Mouse (Mus musculus) ovary, postnatal 14 days (tissue): ENCODE measurements around the gene Amn1.
"Not testable (repeated sequence)": the region's sequence is repeated elsewhere in the genome, so short reads cannot be mapped to it uniquely, and the experiment has no call there.

Experiments used
- DNase-seq: peaks from one replicate; pipeline ENCODE4 v3.0.0; 2022; ENCODE audit warnings: low spot score

Gene Amn1

DNA sequence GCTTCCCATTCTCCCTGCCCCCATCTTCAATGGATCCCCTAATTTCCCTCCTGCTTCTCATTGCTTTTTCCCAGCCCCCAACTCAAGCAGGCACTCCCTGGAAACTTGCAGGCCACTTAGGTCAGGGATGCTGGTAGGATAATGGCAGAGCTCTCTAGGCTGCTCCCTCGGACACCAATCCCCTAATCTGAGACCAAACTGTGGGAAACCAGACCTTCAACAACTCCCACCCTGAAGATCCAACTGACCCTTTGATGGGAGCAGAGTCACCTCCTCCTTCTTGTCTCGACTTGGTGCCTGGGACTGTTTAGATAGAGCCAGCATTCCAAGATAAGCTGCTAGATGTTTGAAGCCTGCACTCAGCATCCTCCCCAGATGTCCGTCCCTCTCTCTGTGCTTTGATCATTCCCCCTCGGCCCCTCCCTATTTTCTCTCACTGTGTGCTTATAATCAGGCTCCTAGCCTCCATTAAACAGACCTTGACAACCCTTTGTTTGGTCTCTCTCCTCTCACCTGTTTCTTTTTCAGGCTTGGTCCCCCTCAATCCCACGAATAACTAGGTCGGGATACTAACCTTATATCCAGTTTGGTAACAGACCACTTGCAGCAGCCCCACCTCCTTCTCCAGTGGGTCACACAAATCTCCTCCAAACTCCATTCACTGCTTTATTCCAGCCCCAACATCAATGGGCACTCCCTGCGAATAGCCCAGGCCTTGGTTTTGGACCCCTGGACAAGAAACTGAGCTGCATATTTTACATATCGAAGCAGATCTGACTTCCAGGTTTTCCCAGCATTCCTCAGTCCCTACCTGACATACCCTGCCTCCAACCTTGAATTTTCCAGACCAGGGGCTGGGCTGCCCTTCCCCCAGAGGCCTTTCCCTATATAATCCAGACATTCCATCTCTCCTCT lies 34.1 kb downstream of the Amn1 start:
- DNase-seq, result no peak

- no peak for DNase-seq
Observed at GRCm38 (mm10) chr6:149153473-149154115, 34.9 kb downstream of the Amn1 start.

DNA sequence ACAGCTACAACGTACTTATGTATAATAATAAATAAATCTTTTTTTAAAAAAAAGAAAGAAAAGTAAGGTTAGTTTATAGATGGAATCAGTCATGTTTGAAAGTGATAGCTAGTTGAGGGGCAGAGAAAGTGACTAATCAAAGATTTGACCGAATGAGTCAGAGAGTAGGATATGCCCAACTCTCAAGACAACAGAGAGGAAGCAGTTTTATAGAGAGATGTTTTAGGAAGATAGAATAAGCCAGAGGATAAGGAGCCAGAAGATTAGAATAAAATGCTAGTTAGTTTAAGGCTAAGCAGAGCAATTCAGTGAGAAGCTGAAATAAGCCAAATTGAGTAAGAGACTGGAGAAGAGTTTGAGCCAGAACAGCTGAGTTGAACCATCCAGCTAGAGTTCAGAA lies 36.4 kb downstream of the Amn1 start:
- DNase-seq, result no peak

DNA sequence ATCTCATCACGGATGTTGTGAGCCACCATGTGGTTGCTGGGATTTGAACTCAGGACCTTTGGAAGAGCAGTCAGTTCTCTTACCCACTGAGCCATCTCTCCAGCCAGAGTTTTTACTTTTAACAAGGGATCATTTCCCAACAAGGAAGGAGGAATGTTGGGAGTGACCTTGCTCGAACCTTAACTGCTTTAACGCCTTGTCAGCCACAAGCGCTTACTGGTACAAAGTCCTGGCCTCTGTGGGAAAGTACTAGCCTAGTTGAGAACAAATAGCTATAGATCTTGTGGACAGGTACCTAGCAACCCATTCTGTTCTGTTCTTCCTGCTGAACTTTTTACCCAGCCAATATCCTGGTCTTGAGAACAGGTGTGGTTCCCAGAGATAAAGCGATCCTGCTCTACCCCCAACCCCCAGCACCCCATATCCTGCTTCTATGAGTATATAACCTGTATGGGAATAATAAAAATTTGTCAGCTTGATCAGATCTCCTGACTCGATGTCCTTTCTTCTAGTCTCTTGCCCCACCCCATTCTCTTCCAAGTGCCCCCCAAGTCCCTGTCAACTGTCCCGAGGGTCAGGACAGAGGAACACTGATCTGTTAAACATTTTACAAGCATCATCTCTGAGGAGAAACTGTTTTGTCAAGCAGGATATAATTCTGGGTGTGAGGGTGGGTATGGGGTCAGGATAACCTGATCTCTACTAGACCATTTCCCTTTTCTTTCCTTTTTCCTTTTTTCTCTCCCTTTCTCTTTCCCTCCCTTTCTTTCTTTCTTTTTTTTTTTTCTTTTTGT lies 39.9 kb downstream of the Amn1 start:
- no peak for DNase-seq

- no peak for DNase-seq
Observed at GRCm38 (mm10) chr6:149145143-149145542, 43.4 kb downstream of the Amn1 start.

DNA sequence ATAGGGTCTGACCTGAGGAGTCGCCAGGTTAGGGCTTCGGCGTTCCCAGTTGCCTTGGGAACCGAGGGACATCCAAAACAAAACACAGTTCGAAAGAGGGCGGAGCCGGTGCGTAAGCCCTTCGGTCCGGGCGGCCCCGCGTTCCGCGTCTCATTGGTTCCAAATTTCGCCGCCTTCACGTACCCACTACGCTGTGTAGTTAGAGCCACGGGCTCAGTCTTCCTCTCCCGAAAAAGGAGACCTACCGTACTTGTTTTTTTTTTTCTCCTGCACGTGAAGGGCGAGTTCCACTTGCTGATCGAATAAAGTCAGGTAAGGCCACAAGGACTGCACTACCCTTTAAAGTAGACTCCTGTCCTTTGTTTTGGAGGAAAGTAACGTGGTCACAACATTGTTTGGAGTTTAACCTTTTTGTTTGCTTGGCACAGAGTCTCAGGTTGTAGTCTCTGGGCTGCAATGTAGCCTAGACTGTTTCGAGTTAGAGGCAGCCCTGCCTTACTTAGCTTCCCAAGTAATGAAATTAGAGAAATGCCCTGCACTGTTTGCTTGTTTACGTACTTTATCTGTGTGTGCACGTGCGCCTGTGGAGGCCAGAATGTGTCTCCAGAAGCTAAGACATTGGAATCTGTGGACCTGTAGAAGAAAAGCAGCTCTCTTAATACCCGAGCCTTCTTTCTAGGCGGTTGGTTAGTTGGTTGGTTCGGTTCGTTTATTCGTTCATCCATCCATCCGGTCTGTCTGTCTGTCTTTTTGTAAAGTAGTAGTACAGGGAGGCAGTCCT lies 46.9 kb downstream of the Amn1 start:
- peak; percentile 75 for DNase-seq

GRCm38 (mm10) chr6:149139471-149139870 lies 49.0 kb downstream of the Amn1 start, which contains the start of gene Etfbkmt:
TSS of gene Etfbkmt (plus strand) at chr6:149139849.
- DNase-seq, result no peak

GRCm38 (mm10) chr6:149139011-149139410 lies 49.5 kb downstream of the Amn1 start:
- no peak for DNase-seq

- DNase-seq, result no peak
Observed at GRCm38 (mm10) chr6:149137936-149138335, 50.6 kb downstream of the Amn1 start.

DNA sequence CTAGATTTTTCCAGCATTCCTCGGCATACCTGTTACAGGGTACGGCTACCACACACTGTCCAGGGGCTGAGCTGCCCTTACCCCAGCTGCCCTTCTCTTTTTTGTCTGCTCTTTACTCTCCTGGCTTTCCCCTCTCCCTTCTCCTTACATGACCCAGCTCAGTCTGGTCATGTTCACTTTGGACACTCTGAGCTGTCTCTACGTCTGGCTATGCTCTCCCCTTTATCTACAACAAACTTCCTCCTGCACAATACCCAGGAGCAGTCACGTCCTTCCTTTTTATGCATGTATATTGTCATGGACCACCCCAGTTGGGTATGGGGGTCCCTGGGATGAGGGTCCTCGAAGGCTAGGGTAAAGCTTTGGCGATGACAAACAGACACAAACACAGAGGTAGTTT lies 52.9 kb downstream of the Amn1 start:
- no peak for DNase-seq

DNA sequence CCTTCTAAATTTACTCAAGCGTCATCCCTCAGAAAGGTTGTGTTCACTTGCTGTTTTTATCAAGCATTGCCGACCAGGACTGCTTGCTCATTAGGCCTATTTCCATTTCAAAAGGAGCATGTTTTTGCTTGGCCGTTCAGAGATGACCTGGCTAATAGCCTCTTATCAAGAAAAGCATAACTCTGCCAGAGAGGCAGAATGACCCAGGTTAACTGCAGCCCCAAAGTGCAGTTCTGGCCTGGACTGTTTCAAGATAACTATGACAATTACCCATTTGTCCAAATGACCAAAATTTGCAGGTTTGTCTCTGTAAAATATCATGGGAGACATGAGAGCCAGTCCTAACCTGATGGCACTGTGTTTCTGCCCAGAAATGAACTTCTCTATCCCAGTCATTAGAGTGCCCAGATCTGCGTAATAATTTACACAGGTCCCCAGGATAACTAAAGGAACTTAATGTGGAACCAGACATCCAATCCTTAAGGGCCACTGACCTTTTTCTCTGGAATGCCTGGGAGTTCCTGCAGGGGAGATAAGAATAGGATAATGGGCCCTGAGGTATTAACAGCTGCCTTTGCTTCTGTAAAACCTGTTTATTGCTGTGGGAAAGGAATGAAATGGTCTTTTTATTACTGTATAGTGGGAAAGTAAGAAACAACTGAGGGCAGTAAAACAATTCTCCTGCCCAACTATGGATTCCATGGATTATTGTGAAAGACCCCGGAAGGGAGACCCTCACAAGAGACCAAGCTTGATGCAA lies 53.9 kb downstream of the Amn1 start:
- no peak for DNase-seq

DNA sequence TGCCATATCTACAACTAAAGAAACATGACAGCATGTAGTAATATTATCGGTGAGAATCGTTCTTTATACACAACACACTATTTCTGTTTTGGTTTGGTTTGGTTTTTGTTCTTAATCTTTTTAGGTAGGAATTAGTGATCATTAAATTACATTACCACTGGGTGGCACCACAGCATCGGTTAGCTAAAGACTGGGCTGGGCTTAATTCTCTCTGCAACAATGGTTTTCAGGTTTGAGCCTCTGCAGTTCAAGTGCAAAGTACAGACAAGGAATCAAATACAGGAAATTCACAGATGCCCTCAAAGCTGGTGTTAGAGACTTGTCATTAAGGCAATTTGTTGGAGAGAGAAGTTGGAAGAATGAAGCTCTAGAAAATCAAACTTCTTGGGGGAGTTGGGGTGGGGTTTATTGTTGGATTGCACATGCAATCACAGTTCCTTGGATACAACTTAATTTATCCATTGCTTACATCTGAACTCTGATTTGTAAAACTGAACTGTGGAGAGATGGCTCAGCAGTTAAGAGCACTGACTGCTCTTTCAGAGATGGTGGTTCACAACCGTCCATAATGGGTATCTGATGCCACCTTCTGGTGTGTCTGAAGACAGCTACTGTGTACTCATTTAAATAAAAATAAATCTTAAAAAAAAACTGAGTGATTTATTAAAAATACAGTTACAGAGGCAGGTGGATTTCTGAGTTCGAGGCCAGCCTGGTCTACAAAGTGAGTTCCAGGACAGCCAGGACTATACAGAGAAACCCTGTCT lies 56.0 kb downstream of the Amn1 start:
- DNase-seq, result no peak

GRCm38 (mm10) chr6:149131111-149131510 lies 57.4 kb downstream of the Amn1 start:
- DNase-seq, result no peak

- DNase-seq, result not testable (repeated sequence)
Observed at GRCm38 (mm10) chr6:149129870-149130269, 58.6 kb downstream of the Amn1 start, which contains the start of gene Gm10203. TSS of gene Gm10203 (plus strand) at chr6:149130170.

GRCm38 (mm10) chr6:149126675-149127074 lies 61.8 kb downstream of the Amn1 start:
- DNase-seq, result no peak

DNA sequence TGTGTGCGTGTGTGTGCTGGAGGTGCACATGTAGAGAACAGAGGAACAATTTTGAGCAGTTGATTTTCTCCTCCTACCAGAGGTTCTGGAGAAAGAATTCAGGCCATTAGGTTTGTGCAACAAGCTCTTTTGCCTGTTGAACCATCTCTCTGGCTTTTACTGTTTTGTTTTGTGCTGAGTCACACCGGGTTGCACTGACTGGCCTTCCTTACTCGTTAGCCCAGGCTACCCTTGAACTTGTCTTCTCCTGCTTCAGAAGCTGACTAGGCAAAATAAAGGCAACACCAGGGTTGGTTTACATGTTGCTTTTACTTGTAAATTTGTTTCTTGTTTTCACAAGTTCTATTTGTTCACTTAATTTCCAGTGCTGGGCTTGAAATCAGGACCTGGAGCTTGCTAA lies 65.5 kb downstream of the Amn1 start:
- DNase-seq, result no peak

- peak; percentile 61 for DNase-seq
Observed at GRCm38 (mm10) chr6:149119853-149120252, 68.7 kb downstream of the Amn1 start.

DNA sequence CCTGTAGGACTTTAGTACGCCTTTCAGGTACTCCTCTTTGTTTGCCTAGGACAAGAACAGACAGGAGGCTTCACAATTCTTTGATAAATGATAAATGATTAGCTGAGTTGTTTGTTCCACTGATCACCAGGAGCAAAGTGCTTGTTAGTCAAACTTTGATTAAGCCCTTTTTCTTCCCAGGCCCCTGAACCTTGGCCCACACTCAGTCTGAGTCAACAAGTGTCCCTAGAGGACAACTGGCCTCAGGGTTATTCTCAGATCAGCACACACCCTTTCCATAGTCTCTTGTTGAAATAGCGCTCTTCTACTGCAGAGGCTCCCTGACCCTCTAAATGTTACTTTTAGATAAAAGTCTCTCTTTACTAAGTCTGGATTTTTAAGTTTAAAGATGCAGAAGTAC lies 69.6 kb downstream of the Amn1 start:
- DNase-seq, result no peak

DNA sequence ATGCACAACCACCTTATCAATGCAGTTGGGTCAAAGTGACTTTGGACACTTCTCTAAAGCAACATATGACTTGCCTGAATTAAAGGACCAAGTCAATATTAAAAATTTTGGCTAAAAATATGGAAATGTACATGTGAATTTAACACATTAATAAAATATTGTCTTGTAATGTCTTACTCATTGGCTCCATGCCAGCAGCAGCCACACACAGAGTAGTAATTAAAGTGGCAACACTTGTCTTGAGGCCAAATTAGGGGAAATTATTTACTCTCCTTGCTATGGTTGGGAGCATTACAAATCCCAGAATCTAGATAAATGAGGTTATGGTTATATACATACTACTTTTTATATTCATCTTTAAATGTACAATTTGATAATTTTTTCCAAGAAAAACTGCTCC lies 71.5 kb downstream of the Amn1 start:
- DNase-seq, result no peak

DNA sequence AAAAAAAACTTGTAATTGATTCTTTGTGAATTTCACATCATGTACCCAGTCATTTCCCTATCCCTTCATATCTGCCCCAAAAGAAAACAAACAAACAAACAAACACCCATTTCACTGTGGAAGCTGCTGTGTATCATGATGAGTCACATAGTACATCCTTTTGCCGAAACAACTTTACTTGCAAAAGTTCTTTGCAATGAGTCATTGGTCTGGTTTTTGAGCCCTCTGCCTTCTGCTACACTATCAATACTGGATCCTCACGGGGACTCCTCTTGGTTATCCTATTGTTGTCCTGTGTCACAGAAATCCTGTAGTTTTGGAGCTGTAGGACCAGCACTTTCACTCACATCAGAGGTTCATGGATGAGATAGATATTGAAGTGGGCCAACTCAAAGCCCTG lies 79.6 kb downstream of the Amn1 start:
- no peak for DNase-seq
